Mouse (Mus musculus): ENCODE results near the gene Nr4a3. TPM values are rescaled to one million over a fixed set of nuclear protein-coding genes. Genes with fewer than 3 reads are reported as not detected.

The Nr4a3 gene
- polyA plus RNA-seq (2015; fragmentation: Nextera tagmentation; extraction: Ambion mirVana) = 0.26 and 0.27 TPM in 2 replicates

GRCm38 (mm10) chr4:48044491-48045211, at the start of gene Nr4a3:
Gene Nr4a3, plus strand, starts transcription at chr4:48045153.

GRCm38 (mm10) chr4:48124773-48125469, 80.0 kb downstream of the Nr4a3 start, which contains the start of gene Stx17:
Gene Stx17, plus strand, starts transcription at chr4:48124915.

Other genes with a start within 250 kb of the Nr4a3 start
- 21.9 and 26.6 TPM in 2 replicates for gene Stx17, start 79.8 kb downstream of the Nr4a3 start, polyA plus RNA-seq (2015; fragmentation: Nextera tagmentation; extraction: Ambion mirVana)
- 41.1 and 48.7 TPM in 2 replicates for gene Erp44, start 234.4 kb downstream of the Nr4a3 start, polyA plus RNA-seq (2015; fragmentation: Nextera tagmentation; extraction: Ambion mirVana)
- 2.8 and 3.3 TPM in 2 replicates for gene Invs, start 234.6 kb downstream of the Nr4a3 start, polyA plus RNA-seq (2015; fragmentation: Nextera tagmentation; extraction: Ambion mirVana)